Mouse (Mus musculus): ENCODE data around the gene Vmn2r37. TPM values are rescaled to one million over a fixed set of nuclear protein-coding genes. Genes with fewer than 3 reads are reported as not detected.
"Not testable (repeated sequence)": the region's sequence is repeated elsewhere in the genome, so short reads cannot be mapped to it uniquely, and the experiment has no call there.

Gene Vmn2r37
- not detected for total RNA-seq (2021)
- long read RNA-seq, experiment 1 = 0 reads
- long read RNA-seq, experiment 2 = 0 reads

- DNase-seq; intact Hi-C loops (cut with DNase I): not testable (repeated sequence)
These were observed at the start of gene Vmn2r37 for GRCm38 (mm10) chr7:9223553-9223952. Gene Vmn2r37, minus strand, starts transcription at chr7:9223653.

Other genes with a start within 250 kb of the Vmn2r37 start
- not detected for gene Vmn2r39, start 192.9 kb downstream of the Vmn2r37 start, total RNA-seq (2021)
- gene Vmn2r38, start 125.8 kb downstream of the Vmn2r37 start, total RNA-seq (2021) = not detected